Mouse (Mus musculus) erythroid progenitor cell, adult 5-6 weeks (primary cell): Measurements from ENCODE around the gene Ppp4c. TPM values are rescaled to one million over a fixed set of nuclear protein-coding genes. Genes with fewer than 3 reads are reported as not detected.

Experiments used
- ATAC-seq: replicated peaks from 2 replicates; pipeline ENCODE4 v1.8.0; 2016; ENCODE audit warnings: moderate number of reproducible peaks, mild to moderate bottlenecking, moderate TSS enrichment, inconsistent platforms; ENCODE audit not compliant: poor library complexity, low FRiP score, severe bottlenecking
- total RNA-seq, 2 experiments: library from RNA; stranded (forward) in 1 of 2; stranded (reverse) in 1 of 2; fragments of 150-400 nt in 1 of 2; fragments of 186-747, 209-891 nt in 1 of 2; gene quantifications; 2 replicates each; pipeline versions ENCODE4 v1.2.3 to v1.2.4; 2015 to 2017; ENCODE audit warnings: low replicate concordance in 2 of 2

Gene Ppp4c
- total RNA-seq, 2 experiments from 2014 or later, result 52.8 to 63.7 TPM

- ATAC-seq, result no peak
Measured at GRCm38 (mm10) chr7:126760956-126761355, 31.3 kb downstream of the Ppp4c start.

DNA sequence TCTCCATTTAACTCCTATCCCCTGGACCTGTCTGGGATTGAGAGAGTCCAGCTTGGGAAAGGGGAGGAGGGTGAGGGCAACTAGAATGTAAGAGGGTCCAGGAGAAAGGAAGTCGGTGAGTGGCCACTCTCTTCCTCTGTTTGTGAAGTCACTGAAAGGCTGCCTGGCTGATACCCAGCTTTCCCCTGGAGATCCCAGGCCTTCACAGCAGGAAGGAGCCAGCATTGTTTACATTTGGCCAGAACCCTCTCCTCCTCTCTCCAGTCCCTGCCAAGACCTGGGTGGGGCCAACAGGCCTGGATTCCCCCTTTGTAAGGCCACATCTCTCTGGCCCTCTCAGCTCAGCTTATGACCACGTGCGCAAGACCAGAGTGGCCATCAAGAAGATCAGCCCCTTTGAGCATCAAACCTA lies 31.9 kb downstream of the Ppp4c start:
- no peak for ATAC-seq

GRCm38 (mm10) chr7:126759672-126760390 lies 32.5 kb downstream of the Ppp4c start:
- ATAC-seq, result peak; percentile 54

GRCm38 (mm10) chr7:126759050-126759671 lies 33.1 kb downstream of the Ppp4c start, which contains the start of gene Mapk3:
Gene Mapk3, plus strand, starts transcription at chr7:126759601.
- ATAC-seq, result peak; percentile 88

GRCm38 (mm10) chr7:126758539-126758938 lies 33.8 kb downstream of the Ppp4c start:
- no peak for ATAC-seq

DNA sequence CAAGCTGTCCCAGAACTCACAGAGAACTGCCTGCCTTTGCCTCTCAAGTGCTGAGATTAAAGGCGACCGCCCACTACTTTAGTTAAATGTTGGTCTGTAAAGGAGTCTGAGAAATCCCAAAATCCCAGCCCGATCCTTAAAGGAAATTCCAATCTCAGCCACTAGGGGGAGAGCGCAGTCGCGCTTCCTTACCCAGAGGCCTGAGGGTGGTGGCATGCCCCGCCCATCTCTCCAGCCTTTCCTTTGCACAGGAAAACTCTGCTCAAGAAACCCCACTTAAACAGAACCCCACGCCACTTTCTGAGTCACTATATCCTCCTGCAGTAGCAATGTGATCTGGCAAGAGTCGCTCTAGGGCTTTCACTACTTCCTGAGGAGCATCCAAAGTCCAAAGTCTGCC lies 37.4 kb downstream of the Ppp4c start:
- peak; percentile 77 for ATAC-seq

- no peak for ATAC-seq
Measured at GRCm38 (mm10) chr7:126749582-126750343, 42.5 kb downstream of the Ppp4c start.

- ATAC-seq, result no peak
Measured at GRCm38 (mm10) chr7:126748824-126749223, 43.5 kb downstream of the Ppp4c start.

DNA sequence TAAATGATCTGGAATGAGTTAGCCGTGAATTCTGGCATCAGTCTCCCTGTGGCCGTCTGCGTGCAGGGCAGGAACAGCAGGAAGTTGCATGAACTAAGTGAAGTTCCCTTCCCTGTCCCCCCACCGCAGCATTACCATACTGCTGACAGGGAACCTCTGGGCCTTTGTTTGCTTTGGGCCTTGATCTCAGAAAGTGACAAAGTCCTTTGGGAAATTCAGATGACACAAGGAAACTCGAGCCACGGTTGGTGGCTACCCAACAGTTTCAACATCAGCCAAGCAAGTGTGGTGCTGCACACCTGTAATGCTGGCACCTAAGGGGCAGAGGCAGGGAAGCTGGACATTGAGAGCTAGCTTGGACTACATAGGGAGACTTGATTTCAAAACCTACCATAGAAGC lies 45.5 kb downstream of the Ppp4c start:
- no peak for ATAC-seq

DNA sequence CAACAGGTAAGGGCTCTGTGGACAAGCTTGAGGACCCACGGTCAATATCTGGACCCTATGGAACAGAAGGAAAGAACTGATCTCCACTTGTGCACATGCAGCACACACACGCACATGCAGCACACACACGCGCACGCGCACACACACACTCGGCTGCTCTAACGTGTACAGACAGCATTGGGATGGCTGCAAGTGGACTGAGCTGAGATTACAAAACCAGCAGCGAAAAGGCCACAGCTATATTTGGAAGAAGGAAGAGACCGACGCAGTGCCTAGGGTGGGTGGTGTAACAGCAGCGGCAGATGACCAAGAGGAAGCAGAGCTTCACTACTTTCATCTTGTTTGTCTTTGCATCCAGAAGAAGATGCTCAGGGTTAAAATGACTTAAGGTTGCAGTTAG lies 46.2 kb downstream of the Ppp4c start:
- ATAC-seq, result no peak

- ATAC-seq, result no peak
Measured at GRCm38 (mm10) chr7:126741964-126742482, 50.3 kb downstream of the Ppp4c start.

DNA sequence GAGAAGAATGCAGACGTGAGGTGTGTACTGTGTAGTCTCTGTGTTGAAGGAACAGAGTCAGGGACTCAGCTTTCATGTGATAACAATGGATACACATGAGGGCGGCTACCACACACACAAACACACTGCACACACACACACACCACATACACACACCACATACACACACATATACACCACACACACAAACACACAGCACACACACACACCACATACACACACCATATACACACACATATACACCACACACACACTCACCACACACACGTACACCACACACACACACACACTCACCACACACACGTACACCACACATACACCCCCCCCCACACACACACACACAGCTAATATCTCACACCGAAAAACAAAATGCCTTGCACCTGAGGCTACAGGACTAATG lies 50.8 kb downstream of the Ppp4c start:
- ATAC-seq, result no peak

DNA sequence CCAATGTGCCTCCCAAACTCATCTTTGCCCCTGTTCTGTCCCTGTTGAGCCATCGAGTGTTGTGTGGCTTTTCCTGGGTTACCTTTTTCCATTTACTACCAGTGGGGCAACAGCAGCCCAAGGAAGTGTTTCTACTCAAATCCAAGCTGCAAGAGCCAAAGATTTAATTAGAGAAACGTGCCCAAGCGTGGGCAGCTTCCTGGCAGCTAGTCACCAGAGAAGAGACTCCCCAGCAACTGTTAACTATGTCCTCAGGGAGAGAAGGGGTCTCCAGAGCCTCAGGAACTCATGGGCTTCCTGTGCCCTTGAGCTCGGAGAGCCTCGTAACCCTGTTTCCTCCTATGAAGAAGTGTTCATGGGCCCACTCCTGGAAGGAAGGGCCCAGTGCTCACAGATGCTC lies 51.3 kb downstream of the Ppp4c start:
- ATAC-seq, result no peak

DNA sequence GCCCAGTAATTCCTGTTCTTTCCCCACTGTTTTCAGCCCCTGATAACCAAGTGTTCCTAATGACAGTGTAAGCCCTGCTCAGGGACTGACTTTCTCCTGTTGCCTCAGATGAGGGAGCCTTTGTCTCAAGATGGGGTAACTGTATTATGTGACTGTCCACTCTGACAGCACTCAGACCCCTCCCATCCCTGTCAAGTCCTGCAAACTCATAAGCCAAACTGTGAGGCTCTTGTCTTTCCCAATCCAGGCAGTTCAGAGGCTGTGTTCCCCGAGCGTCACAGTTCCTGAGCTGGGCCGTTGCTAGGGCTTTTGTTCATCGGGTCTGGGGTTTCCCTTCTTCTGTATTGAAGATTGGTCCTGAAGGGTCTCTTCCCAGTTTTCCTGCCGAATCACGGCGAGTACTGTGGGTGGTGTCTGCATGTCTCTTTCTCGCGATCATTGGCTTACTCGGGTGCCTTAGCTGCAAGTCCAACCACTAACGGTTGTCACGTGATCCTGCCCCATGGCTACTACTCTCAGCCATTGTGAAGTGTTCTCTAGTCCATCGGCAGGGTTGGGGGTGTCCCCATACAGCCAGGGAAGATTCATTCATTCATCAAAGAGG lies 52.1 kb downstream of the Ppp4c start:
- ATAC-seq, result no peak

GRCm38 (mm10) chr7:126739551-126739950 lies 52.7 kb downstream of the Ppp4c start:
- ATAC-seq, result no peak

- no peak for ATAC-seq
Measured at GRCm38 (mm10) chr7:126736122-126736521, 56.2 kb downstream of the Ppp4c start.
